Mouse (Mus musculus) ES-E14 (cell line): ENCODE measurements at regions not wholly inside any gene's neighbourhood (a gene's known extent, or its start where the extent isn't known, plus 50 kb on each side); places are given as distances from the start of the nearest gene placed in this dataset.

Experiments
- DNase-seq: peaks from one replicate; pipeline ENCODE4 v3.0.0-alpha.2; 2013; ENCODE audit warnings: low read depth, low spot score
- H3K27ac ChIP-seq: 2 replicates; pipeline ENCODE4 v1.5.1; 2012; ENCODE audit warnings: low read depth, mild to moderate bottlenecking, low read length, moderate library complexity, mixed read lengths; ENCODE audit not compliant: poor library complexity, insufficient read depth, severe bottlenecking
- H3K36me3 ChIP-seq: 2 replicates; pipeline ENCODE4 v1.6.1; 2012; ENCODE audit warnings: mild to moderate bottlenecking, low read length, moderate library complexity, mixed read lengths; ENCODE audit not compliant: control insufficient read depth, poor library complexity, insufficient read depth, severe bottlenecking
- H3K4me1 ChIP-seq, 2 experiments: fragments of 150-350 bp in 1 of 2; sonication (generic) in 1 of 2; 2 replicates each; pipeline ENCODE4 v1.6.1; 2012; ENCODE audit warnings: low read length in 2 of 2, mild to moderate bottlenecking in 1 of 2, mixed read lengths in 1 of 2; ENCODE audit not compliant: control insufficient read depth in 2 of 2, insufficient read depth in 2 of 2, poor library complexity in 1 of 2
- H3K4me3 ChIP-seq, 2 experiments: fragments of 150-350 bp in 1 of 2; sonication (generic) in 1 of 2; 2 replicates each; pipeline ENCODE4 v1.5.1; 2012; ENCODE audit warnings: low read length in 2 of 2, low read depth in 1 of 2, mild to moderate bottlenecking in 1 of 2, mixed read lengths in 1 of 2; ENCODE audit not compliant: insufficient read depth in 1 of 2, poor library complexity in 1 of 2, severe bottlenecking in 1 of 2
- H3K9ac ChIP-seq: 2 replicates; pipeline ENCODE4 v1.6.1; 2012; ENCODE audit warnings: low read depth, mild to moderate bottlenecking, low read length, mixed read lengths; ENCODE audit not compliant: poor library complexity, insufficient read depth, severe bottlenecking
- H3K9me3 ChIP-seq: fragments of 150-350 bp; sonication (generic); 2 replicates; pipeline ENCODE4 v1.6.1; 2012; ENCODE audit warnings: low read depth, mild to moderate bottlenecking, low read length; ENCODE audit not compliant: control insufficient read depth, insufficient read depth
- CHD2 ChIP-seq: IDR thresholded peaks from 2 replicates; pipeline ENCODE4 v1.6.1; 2014; ENCODE audit warnings: mild to moderate bottlenecking, low read depth, low read length, inconsistent platforms
- HCFC1 ChIP-seq: IDR thresholded peaks from 2 replicates; pipeline ENCODE4 v1.6.1; 2012; ENCODE audit warnings: low read length, inconsistent platforms, borderline replicate concordance; ENCODE audit not compliant: insufficient read depth
- MAFK ChIP-seq: IDR thresholded peaks from 2 replicates; pipeline ENCODE4 v1.6.1; 2014; ENCODE audit warnings: mild to moderate bottlenecking, low read depth, low read length, inconsistent platforms; ENCODE audit not compliant: insufficient read depth
- ZC3H11A ChIP-seq: IDR thresholded peaks from 2 replicates; pipeline ENCODE4 v1.6.1; 2012; ENCODE audit warnings: low read depth, mild to moderate bottlenecking, inconsistent platforms, low read length, borderline replicate concordance
- ZNF384 ChIP-seq: IDR thresholded peaks from 2 replicates; pipeline ENCODE4 v1.6.1; 2012; ENCODE audit warnings: low read depth, low read length, inconsistent platforms
- in situ Hi-C, 2 experiments: fragments of 600-800 bp; cut with MboI; formaldehyde crosslinking; loops; one replicate each; pipeline ENCODE4 v1.15.1; 2025; ENCODE audit warnings: low sequenced_read_pairs in 2 of 2, inconsistent platforms in 1 of 2; ENCODE audit not compliant: unreplicated experiment in 2 of 2

DNA sequence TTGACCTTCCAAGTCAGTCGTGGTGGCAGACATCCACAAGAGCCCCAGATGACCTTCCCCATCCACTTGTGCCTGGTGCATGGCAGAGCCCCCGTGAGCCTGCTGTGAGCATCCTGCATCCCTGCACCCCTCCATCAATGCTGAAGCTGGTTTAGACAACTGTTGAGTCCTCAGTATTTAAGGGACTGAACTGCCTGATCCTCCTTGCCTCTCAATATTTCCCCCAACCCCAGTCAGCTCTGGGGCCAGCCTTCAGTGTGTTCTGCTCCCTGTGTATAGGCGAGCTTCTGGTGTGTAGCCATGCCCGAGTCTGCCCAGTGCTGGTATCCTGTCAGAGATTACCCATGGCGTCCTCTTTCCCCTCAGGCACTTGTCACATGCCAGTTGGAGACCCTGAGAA, 96.6 kb downstream of the Bms1 start:
- H3K9me3 ChIP-seq = no peaks in the 10 kb centered on the region
- H3K9ac ChIP-seq = no peak overlapping the region
- H3K27ac ChIP-seq = no peak overlapping the region
- H3K4me1 ChIP-seq = no peaks in the 10 kb centered on the region
- H3K4me3 ChIP-seq = no peak overlapping the region
- H3K36me3 ChIP-seq = no peaks in the 10 kb centered on the region
- in situ Hi-C loops = no loop called here
- TF ChIP-seq ZC3H11A (no peak), CHD2 (no peak), HCFC1 (no peak), MAFK (no peak), ZNF384 (no peak)
- no peak for DNase-seq

DNA sequence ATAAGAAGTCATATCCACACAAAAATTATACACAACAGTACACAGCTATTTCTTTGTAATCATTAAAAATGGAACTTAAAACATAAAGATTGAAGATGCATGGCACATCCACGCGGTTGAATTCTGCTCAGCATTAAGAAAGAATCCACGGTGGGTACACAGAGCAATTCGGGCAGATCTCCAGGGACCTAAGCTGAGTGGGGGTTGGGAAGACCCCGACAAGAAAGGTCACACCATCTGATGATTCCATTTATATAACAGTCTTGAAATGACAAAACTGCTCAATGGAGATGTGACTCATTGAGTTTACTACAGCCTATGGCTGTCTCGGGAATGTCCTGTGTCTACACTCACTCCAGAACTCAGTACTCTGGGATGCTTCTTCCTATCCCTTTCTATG, 97.2 kb downstream of the Bms1 start:
- H3K9ac ChIP-seq = no peak overlapping the region
- TF ChIP-seq HCFC1 = no peak
- TF ChIP-seq MAFK = no peak
- no peak for TF ChIP-seq CHD2
- no peak for TF ChIP-seq ZNF384
- TF ChIP-seq ZC3H11A = no peak
- no peak for DNase-seq
- no peaks in the 10 kb centered on the region for H3K4me1 ChIP-seq
- H3K4me3 ChIP-seq = no peak overlapping the region
- no peaks in the 10 kb centered on the region for H3K36me3 ChIP-seq
- no peak overlapping the region for H3K27ac ChIP-seq
- in situ Hi-C loops = no loop called here
- no peaks in the 10 kb centered on the region for H3K9me3 ChIP-seq

DNA sequence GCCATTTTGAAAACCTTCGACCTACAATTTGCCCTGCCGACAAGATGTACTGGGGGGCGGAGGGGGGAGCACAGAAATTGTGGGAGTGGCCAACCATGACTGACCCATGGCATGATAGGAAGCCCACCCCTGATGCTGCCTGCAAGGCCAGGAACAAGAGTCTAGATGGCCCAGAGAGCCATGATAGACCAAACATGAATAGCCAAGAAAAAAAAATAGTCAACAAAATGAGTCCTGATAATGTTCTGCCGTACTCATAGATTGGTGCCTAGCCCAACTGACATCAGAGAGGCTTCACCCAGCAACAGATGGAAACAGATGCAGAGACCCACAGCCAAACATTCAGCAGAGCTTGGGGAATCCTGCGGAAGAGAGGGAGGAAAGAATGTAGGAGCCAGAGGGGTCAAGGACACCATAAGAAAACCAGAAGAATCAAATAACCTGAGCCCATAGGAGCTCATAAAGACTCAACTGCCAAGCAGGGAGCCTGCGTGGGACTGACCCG, 99.2 kb downstream of the Bms1 start:
- Histone ChIP-seq H3K27ac (no peak overlapping the region), H3K4me3 (no peak overlapping the region), H3K4me1 (no peaks in the 10 kb centered on the region), H3K36me3 (no peaks in the 10 kb centered on the region), H3K9me3 (no peaks in the 10 kb centered on the region), H3K9ac (no peak overlapping the region)
- no peak for DNase-seq
- in situ Hi-C loops = no loop called here
- TF ChIP-seq CHD2 = no peak
- TF ChIP-seq ZC3H11A = no peak
- no peak for TF ChIP-seq MAFK

DNA sequence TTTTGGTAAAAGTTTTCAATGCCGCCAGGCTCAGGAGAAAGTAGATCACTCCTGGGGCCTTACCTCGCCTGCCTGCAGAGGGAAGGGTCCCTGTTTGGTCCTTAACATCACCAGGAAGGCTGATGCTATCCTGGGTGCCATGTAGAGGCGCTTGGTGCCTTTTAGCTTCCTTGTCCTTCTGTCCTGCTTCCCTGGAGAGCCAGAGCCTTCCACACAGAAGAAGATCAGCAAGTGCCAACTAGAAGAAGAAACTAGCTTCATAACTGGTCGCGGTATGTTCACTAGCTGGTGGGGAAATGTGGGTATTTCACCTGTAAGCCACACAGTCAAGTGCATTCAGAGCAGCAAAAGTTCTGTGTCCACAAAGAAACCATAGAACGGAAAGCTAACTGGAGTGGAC, 103.4 kb downstream of the Bms1 start:
- H3K4me1 ChIP-seq = no peaks in the 10 kb centered on the region
- no peaks in the 10 kb centered on the region for H3K36me3 ChIP-seq
- in situ Hi-C loops = no loop called here
- H3K9me3 ChIP-seq = no peaks in the 10 kb centered on the region
- TF ChIP-seq ZNF384 = no peak
- no peak for TF ChIP-seq HCFC1
- TF ChIP-seq MAFK = no peak
- TF ChIP-seq ZC3H11A = no peak
- TF ChIP-seq CHD2 = no peak
- no peak for DNase-seq
- H3K27ac ChIP-seq = no peak overlapping the region
- H3K9ac ChIP-seq = no peak overlapping the region
- H3K4me3 ChIP-seq = no peak overlapping the region

DNA sequence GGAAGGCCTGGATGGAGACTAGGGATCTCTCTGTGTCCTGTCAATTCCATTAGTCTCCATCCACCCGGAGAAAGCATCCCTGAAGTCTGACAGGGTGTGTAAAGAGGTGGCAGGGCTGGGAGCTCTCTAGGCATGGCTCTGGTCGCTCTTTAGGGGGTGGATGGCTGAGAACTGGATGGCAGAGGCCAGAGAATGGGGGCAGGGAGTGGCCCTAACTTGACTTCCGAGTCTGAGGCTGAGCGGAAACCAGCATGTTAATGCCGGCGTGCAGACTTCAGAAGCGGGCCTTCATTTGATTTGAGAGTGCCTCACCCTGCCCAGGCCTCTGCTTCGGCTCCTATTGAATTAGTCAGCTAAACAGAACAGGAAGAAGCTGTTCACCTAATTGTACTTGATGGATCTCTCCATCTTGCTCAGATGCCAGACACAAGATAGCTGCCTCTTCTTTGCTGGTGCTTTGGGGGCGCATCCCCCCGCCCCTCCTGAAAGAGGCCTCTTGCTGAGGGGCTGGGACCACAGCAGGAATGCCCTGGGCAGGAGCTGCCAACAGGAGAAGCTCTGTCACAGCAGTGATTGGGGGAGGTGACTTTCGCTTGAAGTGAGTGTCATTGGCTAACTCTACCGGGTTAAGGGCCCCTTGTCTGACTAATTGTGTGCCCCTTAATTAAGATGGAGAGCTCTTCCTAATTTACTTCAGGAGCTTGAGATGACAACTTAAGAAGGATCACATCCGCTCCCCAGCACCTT, 104.2 kb downstream of the Bms1 start:
- no peak for DNase-seq
- in situ Hi-C loops = no loop called here
- H3K27ac ChIP-seq = no peak overlapping the region

More for the DNA sequence above, 104.2 kb downstream of the Bms1 start:
- no peak overlapping the region for H3K9ac ChIP-seq
- H3K4me1 ChIP-seq = no peaks in the 10 kb centered on the region
- H3K36me3 ChIP-seq = no peaks in the 10 kb centered on the region
- H3K9me3 ChIP-seq = no peaks in the 10 kb centered on the region
- TF ChIP-seq ZC3H11A (no peak), ZNF384 (no peak), HCFC1 (no peak)
- no peak overlapping the region for H3K4me3 ChIP-seq
